Mouse (Mus musculus) limb, embryonic 12.5 days (tissue): ENCODE data around the gene Gm20716. TPM values are rescaled to one million over a fixed set of nuclear protein-coding genes. Genes with fewer than 3 reads are reported as not detected.

Experiments
- ATAC-seq: fragments of 200-750 bp; cut with Nextera tagmentation; 2 replicates; pipeline ENCODE4 v1.8.0; 2017; ENCODE audit warnings: low read depth, moderate TSS enrichment; ENCODE audit not compliant: insufficient number of reproducible peaks, insufficient read depth, low FRiP score, low TSS enrichment
- H3K27ac ChIP-seq: fragments of 300-500 bp; sonication (generic); 2 replicates; pipeline ENCODE4 v1.5.1; 2016; ENCODE audit warnings: mild to moderate bottlenecking, moderate library complexity
- H3K27me3 ChIP-seq: fragments of 300-500 bp; sonication (generic); 2 replicates; pipeline ENCODE4 v1.6.1; 2016; ENCODE audit warnings: mild to moderate bottlenecking, moderate library complexity
- H3K36me3 ChIP-seq: fragments of 300-500 bp; sonication (generic); 2 replicates; pipeline ENCODE4 v1.6.1; 2016; ENCODE audit warnings: mild to moderate bottlenecking, moderate library complexity
- H3K4me1 ChIP-seq: fragments of 300-500 bp; sonication (generic); replicated peaks from 2 replicates; pipeline ENCODE4 v1.6.1; 2016
- H3K4me2 ChIP-seq: fragments of 300-500 bp; sonication (generic); 2 replicates; pipeline ENCODE4 v1.6.1; 2016; ENCODE audit warnings: mild to moderate bottlenecking, moderate library complexity
- H3K4me3 ChIP-seq: fragments of 300-500 bp; sonication (generic); replicated peaks from 2 replicates; pipeline ENCODE4 v1.5.1; 2016; ENCODE audit warnings: mild to moderate bottlenecking
- H3K9ac ChIP-seq: fragments of 300-500 bp; sonication (generic); replicated peaks from 2 replicates; pipeline ENCODE4 v1.6.1; 2016; ENCODE audit warnings: mild to moderate bottlenecking, moderate library complexity
- H3K9me3 ChIP-seq: fragments of 300-500 bp; sonication (generic); 2 replicates; pipeline ENCODE4 v1.6.1; 2016; ENCODE audit warnings: mild to moderate bottlenecking, moderate library complexity
- WGBS: fragments of 180-500 bp; shearing (Covaris S2); methylation state at CpG from one replicate; pipeline ENCODE4 v1.1.7; 2016; 5-methylcytosine and 5-hydroxymethylcytosine counted together
- microRNA-seq: library from miRNA; unstranded; fragments of <30 nt; microRNA quantifications from one replicate; pipeline ENCODE4, GENCODE M21; 2017
- polyA plus RNA-seq: library from polyadenylated mRNA; unstranded; fragments of >200 nt; fragmentation: Nextera tagmentation; extraction: Ambion mirVana; gene quantifications from 2 replicates; pipeline ENCODE4 v1.2.1, GENCODE M21; 2016

Gene Gm20716
- polyA plus RNA-seq, 1 experiment from 2014 or later = 29.6 TPM

DNA sequence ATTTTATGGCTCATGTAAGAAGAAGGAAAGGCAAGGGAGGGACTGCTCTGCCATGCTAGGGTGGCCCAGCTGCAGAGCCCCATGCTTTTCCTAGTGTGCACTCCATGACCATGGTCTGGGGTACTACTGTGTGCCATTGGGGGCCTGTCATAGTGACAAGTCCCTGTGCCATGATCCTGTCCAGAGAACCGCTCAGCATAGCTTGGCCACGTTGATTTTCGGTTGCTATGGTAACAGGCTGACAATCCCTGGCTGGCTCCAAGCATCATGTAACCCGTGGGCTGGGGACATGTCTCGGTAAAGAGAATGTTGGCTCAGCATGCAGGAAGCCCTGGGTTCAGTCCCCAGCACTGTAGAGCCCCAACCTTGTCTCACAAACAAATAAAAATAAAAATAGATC, 86.4 kb downstream of the Gm20716 start:
- H3K4me3 ChIP-seq = no peak overlapping the region

DNA sequence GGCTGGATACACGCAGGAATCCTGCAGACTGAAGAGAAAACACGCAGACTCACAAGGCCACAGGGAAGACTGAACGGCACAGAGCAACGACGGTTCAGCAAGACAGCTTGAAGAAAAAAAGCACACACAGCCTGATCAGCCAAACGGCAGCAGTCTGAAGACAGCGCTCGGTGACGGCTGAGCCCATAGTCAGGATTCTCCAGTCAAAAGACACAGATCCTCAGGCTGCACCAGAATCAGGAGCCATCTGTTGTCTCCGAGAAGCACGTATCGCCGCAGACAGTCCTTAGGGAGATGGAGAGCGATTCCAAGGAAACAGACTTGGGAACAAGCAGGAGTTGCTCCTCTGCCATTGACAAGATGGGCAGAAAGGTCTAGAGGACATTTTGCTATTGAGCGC, 93.0 kb downstream of the Gm20716 start:
- Histone ChIP-seq H3K27me3 (no peaks in the 10 kb centered on the region), H3K4me3 (no peak overlapping the region), H3K27ac (no peak overlapping the region), H3K36me3 (no peaks in the 10 kb centered on the region), H3K4me1 (no peaks in the 10 kb centered on the region), H3K4me2 (no peak overlapping the region), H3K9me3 (no peaks in the 10 kb centered on the region), H3K9ac (no peak overlapping the region)
- WGBS = 79% methylated on average over 15 of the region's 15 CpGs
- ATAC-seq = no peak

More for the DNA sequence above, 86.4 kb downstream of the Gm20716 start:
- Histone ChIP-seq H3K4me1 (peaks cover 16% of the 10 kb centered on the region), H3K36me3 (no peaks in the 10 kb centered on the region), H3K4me2 (no peak overlapping the region), H3K27ac (no peak overlapping the region), H3K9ac (no peak overlapping the region), H3K9me3 (no peaks in the 10 kb centered on the region), H3K27me3 (no peaks in the 10 kb centered on the region)
- no peak for ATAC-seq
- WGBS = 55% methylated on average over 5 of the region's 5 CpGs

Small RNA genes lying within 50 kb of the gene (microRNA-seq; reads per million reads assigned to microRNA genes)
- not detected for gene Gm24561

Other genes with a start within 250 kb of the Gm20716 start
- gene Ripor3, start 219.7 kb downstream of the Gm20716 start, polyA plus RNA-seq = 0.73 and 0.98 TPM in 2 replicates
- gene Pard6b, start 149.4 kb downstream of the Gm20716 start, polyA plus RNA-seq = 5.4 and 6.4 TPM in 2 replicates
- gene Adnp, start 23.3 kb downstream of the Gm20716 start, polyA plus RNA-seq = 6.1 and 26.0 TPM in 2 replicates
- gene Dpm1, start 227 bp upstream of the Gm20716 start, polyA plus RNA-seq = 72.4 and 73.8 TPM in 2 replicates
- gene Mocs3, start 258 bp upstream of the Gm20716 start, polyA plus RNA-seq = 9.2 and 10.8 TPM in 2 replicates
- 0.85 and 1.6 TPM in 2 replicates for gene Kcng1, start 51.4 kb upstream of the Gm20716 start, polyA plus RNA-seq